Mouse (Mus musculus): ENCODE measurements at regions not wholly inside any gene's neighbourhood (a gene's known extent, or its start where the extent isn't known, plus 50 kb on each side); places are given as distances from the start of the nearest gene placed in this dataset.
A peak's percentile ranks its signal among the peaks of the same experiment; 100 is the strongest.

DNA sequence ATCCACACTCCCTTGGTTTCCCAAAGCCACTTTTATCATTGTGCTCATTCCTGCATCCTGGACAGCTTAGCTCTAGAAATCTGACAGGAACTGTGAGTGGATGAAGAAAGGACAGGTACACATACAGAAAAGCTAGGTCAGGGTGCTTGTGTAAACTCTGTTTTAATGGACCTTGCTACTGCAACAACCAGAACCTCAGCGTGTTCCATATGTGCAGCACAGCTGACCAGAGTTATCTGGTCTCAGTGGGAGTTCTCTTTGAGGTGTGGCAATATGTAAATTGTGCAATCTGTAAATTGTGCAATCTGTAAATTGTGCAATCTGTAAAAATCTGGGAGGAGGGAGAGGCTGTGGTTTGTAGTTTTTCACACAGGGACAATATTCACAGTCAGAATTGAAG lies 282.4 kb upstream of the Ptprd start:
- Histone ChIP-seq H3K9me3 (no peaks in the 10 kb centered on the region), H3K9ac (no peak overlapping the region), H3K27me3 (replicated peaks) (no peaks in the 10 kb centered on the region), H3K27ac (no peak overlapping the region), H3K4me1 (replicated peaks) (no peaks in the 10 kb centered on the region), H3K4me3 (replicated peaks) (no peak overlapping the region), H3K4me2 (replicated peaks) (no peak overlapping the region), H3K36me3 (no peaks in the 10 kb centered on the region)
- no peak for ATAC-seq
- 69% methylated on average over 1 of the region's 1 CpGs for WGBS

- Histone ChIP-seq H3K4me1 (replicated peaks) (no peaks in the 10 kb centered on the region), H3K4me3 (replicated peaks) (no peak overlapping the region), H3K27me3 (replicated peaks) (no peaks in the 10 kb centered on the region), H3K27ac (no peak overlapping the region), H3K36me3 (no peaks in the 10 kb centered on the region), H3K9me3 (no peaks in the 10 kb centered on the region), H3K9ac (no peak overlapping the region), H3K4me2 (replicated peaks) (no peak overlapping the region)
- ATAC-seq, result no peak
- 57% methylated on average over 1 of the region's 1 CpGs for WGBS
Observed at GRCm38 (mm10) chr4:78466591-78466990, 254.8 kb upstream of the Ptprd start.

DNA sequence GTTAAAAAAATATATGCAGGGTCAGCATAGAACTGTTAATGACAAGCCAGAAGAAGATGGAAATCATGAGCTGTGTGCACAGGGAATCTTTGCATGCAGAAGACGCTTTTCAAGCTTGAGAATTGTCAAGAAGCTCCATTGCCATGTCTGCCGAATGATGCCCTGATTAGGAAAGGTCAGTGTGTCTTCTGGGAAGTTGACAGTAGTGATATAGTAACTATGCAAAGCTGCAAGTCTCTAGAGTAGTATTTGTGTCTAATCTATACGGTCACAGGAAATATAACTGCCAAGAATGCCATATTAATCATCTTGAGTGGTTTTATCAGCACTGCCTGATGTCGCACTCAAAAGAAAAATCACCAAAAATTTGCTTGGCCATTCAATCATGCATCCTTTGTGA lies 244.5 kb upstream of the Ptprd start:
- no peaks in the 10 kb centered on the region for H3K36me3 ChIP-seq
- no peak overlapping the region for H3K4me2 ChIP-seq (replicated peaks)
- H3K9ac ChIP-seq, result no peak overlapping the region
- H3K4me3 ChIP-seq (replicated peaks), result no peak overlapping the region
- 47% methylated on average over 4 of the region's 4 CpGs for WGBS
- no peaks in the 10 kb centered on the region for H3K9me3 ChIP-seq
- H3K27me3 ChIP-seq (replicated peaks), result no peaks in the 10 kb centered on the region
- no peak overlapping the region for H3K27ac ChIP-seq
- no peak for ATAC-seq
- no peaks in the 10 kb centered on the region for H3K4me1 ChIP-seq (replicated peaks)

GRCm38 (mm10) chr4:78417153-78417552 lies 205.4 kb upstream of the Ptprd start:
- H3K4me3 ChIP-seq (replicated peaks), result no peak overlapping the region
- H3K36me3 ChIP-seq, result no peaks in the 10 kb centered on the region
- H3K27ac ChIP-seq, result no peak overlapping the region
- no peak overlapping the region for H3K4me2 ChIP-seq (replicated peaks)
- WGBS, result 27% methylated on average over 1 of the region's 1 CpGs
- no peaks in the 10 kb centered on the region for H3K27me3 ChIP-seq (replicated peaks)
- H3K9ac ChIP-seq, result no peak overlapping the region
- no peak for ATAC-seq
- no peaks in the 10 kb centered on the region for H3K4me1 ChIP-seq (replicated peaks)
- no peaks in the 10 kb centered on the region for H3K9me3 ChIP-seq

DNA sequence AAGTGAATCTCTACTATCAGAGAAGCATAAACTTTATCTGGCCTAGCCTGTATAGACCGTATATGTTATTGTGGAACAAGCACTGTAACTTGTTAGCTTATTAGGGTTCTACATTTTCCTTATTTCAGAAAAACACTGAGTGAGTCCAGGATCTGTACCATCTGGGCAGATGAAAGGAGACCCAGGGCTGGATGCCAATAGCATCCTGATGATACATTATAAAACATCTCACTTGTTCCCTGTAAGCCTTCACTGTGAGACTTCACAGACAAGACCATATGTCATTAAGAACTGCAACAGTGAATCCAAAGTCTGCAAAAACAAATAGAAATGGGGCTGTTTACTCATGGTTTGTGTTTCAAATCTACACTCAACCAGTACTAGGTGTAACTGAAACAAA lies 177.6 kb upstream of the Ptprd start:
- WGBS, result 73% methylated on average over 1 of the region's 1 CpGs
- Histone ChIP-seq H3K4me1 (replicated peaks) (no peaks in the 10 kb centered on the region), H3K9me3 (no peaks in the 10 kb centered on the region), H3K4me2 (replicated peaks) (no peak overlapping the region), H3K36me3 (no peaks in the 10 kb centered on the region), H3K4me3 (replicated peaks) (no peak overlapping the region), H3K9ac (no peak overlapping the region), H3K27ac (no peak overlapping the region), H3K27me3 (replicated peaks) (no peaks in the 10 kb centered on the region)
- ATAC-seq, result no peak

DNA sequence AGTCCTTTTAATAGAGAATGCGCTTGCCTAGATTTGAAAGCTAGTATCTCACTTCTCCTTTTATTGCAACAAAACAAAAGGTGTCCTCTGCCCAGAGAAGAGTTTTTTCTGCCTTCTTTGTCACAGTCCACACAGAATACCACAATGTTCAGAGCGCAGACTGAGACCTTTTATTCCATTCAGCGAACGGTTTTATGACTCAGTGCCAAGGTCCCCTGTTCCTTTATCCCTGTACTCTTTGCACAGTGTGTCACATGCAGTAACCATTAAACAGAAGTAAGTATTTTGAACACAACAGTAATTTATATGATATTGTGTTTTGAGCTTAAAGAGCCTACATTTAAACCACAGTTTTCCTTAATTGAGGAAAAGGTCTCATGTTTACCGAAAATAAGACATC lies 143.4 kb upstream of the Ptprd start:
- Histone ChIP-seq H3K9me3 (no peaks in the 10 kb centered on the region), H3K36me3 (no peaks in the 10 kb centered on the region), H3K4me1 (replicated peaks) (no peaks in the 10 kb centered on the region), H3K27me3 (replicated peaks) (no peaks in the 10 kb centered on the region), H3K4me3 (replicated peaks) (no peak overlapping the region), H3K9ac (no peak overlapping the region), H3K27ac (no peak overlapping the region), H3K4me2 (replicated peaks) (no peak overlapping the region)
- ATAC-seq, result peak; percentile 73
- 83% methylated on average over 5 of the region's 5 CpGs for WGBS

DNA sequence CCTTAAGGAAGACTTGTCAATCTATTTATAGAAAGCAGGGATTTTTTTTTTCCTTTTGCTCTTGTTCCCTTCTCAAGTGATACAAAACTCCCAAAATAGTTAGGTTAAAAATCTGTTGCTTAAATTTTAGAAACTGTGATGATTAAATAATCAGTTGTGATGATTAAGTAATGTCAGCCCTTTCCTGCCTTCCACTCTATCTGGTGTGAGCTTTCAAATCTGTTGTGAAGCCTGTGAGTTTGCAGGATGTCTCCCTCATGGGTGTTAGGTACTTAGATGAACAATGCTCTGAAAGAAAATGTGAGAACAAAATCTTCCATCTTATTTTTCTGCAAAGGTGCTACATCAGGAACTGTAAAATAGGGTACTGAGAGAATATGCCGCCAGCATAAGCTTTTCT lies 124.0 kb upstream of the Ptprd start:
- Histone ChIP-seq H3K9me3 (no peaks in the 10 kb centered on the region), H3K4me2 (replicated peaks) (no peak overlapping the region), H3K36me3 (no peaks in the 10 kb centered on the region), H3K4me1 (replicated peaks) (no peaks in the 10 kb centered on the region), H3K27ac (no peak overlapping the region), H3K4me3 (replicated peaks) (no peak overlapping the region), H3K9ac (no peak overlapping the region), H3K27me3 (replicated peaks) (no peaks in the 10 kb centered on the region)
- 86% methylated on average over 1 of the region's 1 CpGs for WGBS
- ATAC-seq, result no peak

DNA sequence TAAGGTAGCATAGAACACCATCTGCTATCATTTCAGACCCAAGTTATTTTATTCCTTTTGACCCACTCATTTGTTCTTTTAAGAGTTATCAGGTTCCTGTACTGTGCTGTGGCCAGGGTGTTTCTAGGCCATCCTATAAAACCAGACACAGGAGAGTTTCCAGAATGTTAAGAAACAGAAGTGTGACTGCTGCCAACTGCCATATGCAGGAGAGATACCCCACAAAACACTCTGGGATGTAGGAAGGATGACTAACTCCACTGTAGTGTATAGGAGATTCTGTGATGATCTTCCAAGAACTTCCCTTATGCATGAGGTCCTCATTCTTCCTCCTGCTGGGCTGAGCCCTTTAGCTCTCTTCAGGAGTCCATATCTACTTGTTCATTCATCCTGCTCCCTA lies 76.7 kb upstream of the Ptprd start:
- H3K4me2 ChIP-seq (replicated peaks), result no peak overlapping the region
- H3K4me3 ChIP-seq (replicated peaks), result no peak overlapping the region
- no peak overlapping the region for H3K9ac ChIP-seq
- ATAC-seq, result no peak
- H3K4me1 ChIP-seq (replicated peaks), result no peaks in the 10 kb centered on the region
- H3K36me3 ChIP-seq, result no peaks in the 10 kb centered on the region
- H3K27ac ChIP-seq, result no peak overlapping the region
- no peaks in the 10 kb centered on the region for H3K9me3 ChIP-seq
- H3K27me3 ChIP-seq (replicated peaks), result no peaks in the 10 kb centered on the region

Measured in intestine, embryonic 15.5 days (tissue).